Mouse (Mus musculus) right cerebral cortex, adult 2 months (tissue): ENCODE data around the gene Acbd4.

Experiments used
- DNase-seq, 2 experiments: peaks; one replicate each; pipeline ENCODE4 v3.0.0; 2021 to 2022; ENCODE audit warnings: low spot score in 2 of 2

Acbd4 gene

GRCm38 (mm10) chr11:103114270-103114943 is 12.9 kb downstream of the Acbd4 start:
- DNase-seq = no peak

- peak; percentile 79 to 82 for DNase-seq
Observed at GRCm38 (mm10) chr11:103115163-103116007, 13.9 kb downstream of the Acbd4 start.

GRCm38 (mm10) chr11:103116008-103116818 is 14.7 kb downstream of the Acbd4 start, which contains the start of gene Hexim1:
Gene Hexim1, plus strand, starts transcription at chr11:103116231.
- peak; percentile 99 to 100 for DNase-seq

GRCm38 (mm10) chr11:103116959-103117590 is 15.6 kb downstream of the Acbd4 start:
- DNase-seq = peak; percentile 71 to 75

GRCm38 (mm10) chr11:103117591-103118009 is 16.1 kb downstream of the Acbd4 start:
- DNase-seq = peak; percentile 39 to 49

GRCm38 (mm10) chr11:103118866-103119265 is 17.4 kb downstream of the Acbd4 start:
- no peak for DNase-seq

GRCm38 (mm10) chr11:103119609-103120008 is 18.1 kb downstream of the Acbd4 start:
- no peak for DNase-seq

GRCm38 (mm10) chr11:103120315-103120714 is 18.8 kb downstream of the Acbd4 start:
- DNase-seq = no peak

- DNase-seq = peak; percentile 41 to 62
Observed at GRCm38 (mm10) chr11:103131701-103132575, 30.5 kb downstream of the Acbd4 start, which contains the start of gene Hexim2. Gene Hexim2, plus strand, starts transcription at chr11:103132429.

GRCm38 (mm10) chr11:103132576-103133455 is 31.3 kb downstream of the Acbd4 start:
- peak; percentile 100 for DNase-seq

- no peak for DNase-seq
Observed at GRCm38 (mm10) chr11:103133456-103134185, 32.1 kb downstream of the Acbd4 start.

GRCm38 (mm10) chr11:103134221-103134620 is 32.7 kb downstream of the Acbd4 start:
- peak in 1 of 2 experiments; percentile 56 for DNase-seq

GRCm38 (mm10) chr11:103136039-103136577 is 34.6 kb downstream of the Acbd4 start:
- no peak for DNase-seq

GRCm38 (mm10) chr11:103139951-103140762 is 38.7 kb downstream of the Acbd4 start:
- no peak for DNase-seq

- DNase-seq = no peak
Observed at GRCm38 (mm10) chr11:103140763-103141100, 39.2 kb downstream of the Acbd4 start.

- DNase-seq = no peak
Observed at GRCm38 (mm10) chr11:103141101-103141943, 39.8 kb downstream of the Acbd4 start.

- no peak for DNase-seq
Observed at GRCm38 (mm10) chr11:103141944-103142255, 40.4 kb downstream of the Acbd4 start.
